Mouse (Mus musculus) embryonic facial prominence, embryonic 11.5 days (tissue): ENCODE data around the gene Gm7945. TPM values are rescaled to one million over a fixed set of nuclear protein-coding genes. Genes with fewer than 3 reads are reported as not detected.
A peak's percentile ranks its signal among the peaks of the same experiment; 100 is the strongest.
"Not testable (repeated sequence)": the region's sequence is repeated elsewhere in the genome, so short reads cannot be mapped to it uniquely, and the experiment has no call there.

Experiments used
- ATAC-seq: fragments of 200-750 bp; cut with Nextera tagmentation; replicated peaks from 2 replicates; pipeline ENCODE4 v1.8.0; 2017; ENCODE audit warnings: low read depth; ENCODE audit not compliant: insufficient number of reproducible peaks, low FRiP score, low TSS enrichment
- DNase-seq: peaks from one replicate; pipeline ENCODE4 v3.0.0-alpha.2; 2015; ENCODE audit warnings: low spot score
- H3K27ac ChIP-seq: fragments of 300-500 bp; sonication (generic); replicated peaks from 2 replicates; pipeline ENCODE4 v1.5.1; 2014; ENCODE audit warnings: mild to moderate bottlenecking, low read depth, low read length, control low read depth
- H3K27me3 ChIP-seq: fragments of 300-500 bp; sonication (generic); 2 replicates; pipeline ENCODE4 v1.6.1; 2014; ENCODE audit warnings: mild to moderate bottlenecking, low read length, moderate library complexity, mixed read lengths; ENCODE audit not compliant: control insufficient read depth, insufficient read depth
- H3K36me3 ChIP-seq: fragments of 300-500 bp; sonication (generic); replicated peaks from 2 replicates; pipeline ENCODE4 v1.6.1; 2014; ENCODE audit warnings: low read depth, mild to moderate bottlenecking, low read length, moderate library complexity, mixed read lengths; ENCODE audit not compliant: control insufficient read depth, insufficient read depth
- H3K4me1 ChIP-seq: fragments of 300-500 bp; sonication (generic); 2 replicates; pipeline ENCODE4 v1.6.1; 2014; ENCODE audit warnings: low read length, mixed read lengths; ENCODE audit not compliant: control insufficient read depth, insufficient read depth
- H3K4me2 ChIP-seq: fragments of 300-500 bp; sonication (generic); 2 replicates; pipeline ENCODE4 v1.6.1; 2014; ENCODE audit warnings: low read depth, mild to moderate bottlenecking, control low read depth, low read length, moderate library complexity
- H3K4me3 ChIP-seq: fragments of 300-500 bp; sonication (generic); 2 replicates; pipeline ENCODE4 v1.5.1; 2014; ENCODE audit warnings: low read depth, low read length, control low read depth
- H3K9ac ChIP-seq: fragments of 300-500 bp; sonication (generic); replicated peaks from 2 replicates; pipeline ENCODE4 v1.6.1; 2014; ENCODE audit warnings: mild to moderate bottlenecking, control low read depth, low read length
- H3K9me3 ChIP-seq: fragments of 300-500 bp; sonication (generic); replicated peaks from 2 replicates; pipeline ENCODE4 v1.6.1; 2016; ENCODE audit warnings: mild to moderate bottlenecking, low read length, inconsistent platforms, mixed read lengths; ENCODE audit not compliant: control insufficient read depth
- WGBS: fragments of 180-500 bp; shearing (Covaris S2); extraction: QIAGEN DNeasy Blood & Tissue Kit; methylation state at CpG from one replicate; pipeline ENCODE4 v1.1.7; 2014; 5-methylcytosine and 5-hydroxymethylcytosine counted together
- polyA plus RNA-seq: library from polyadenylated mRNA; unstranded; fragments of >200 nt; fragmentation: Nextera tagmentation; extraction: Ambion mirVana; gene quantifications from 2 replicates; pipeline ENCODE4 v1.2.1, GENCODE M21; 2014

The Gm7945 gene
- not detected in 2 replicates for polyA plus RNA-seq

DNA sequence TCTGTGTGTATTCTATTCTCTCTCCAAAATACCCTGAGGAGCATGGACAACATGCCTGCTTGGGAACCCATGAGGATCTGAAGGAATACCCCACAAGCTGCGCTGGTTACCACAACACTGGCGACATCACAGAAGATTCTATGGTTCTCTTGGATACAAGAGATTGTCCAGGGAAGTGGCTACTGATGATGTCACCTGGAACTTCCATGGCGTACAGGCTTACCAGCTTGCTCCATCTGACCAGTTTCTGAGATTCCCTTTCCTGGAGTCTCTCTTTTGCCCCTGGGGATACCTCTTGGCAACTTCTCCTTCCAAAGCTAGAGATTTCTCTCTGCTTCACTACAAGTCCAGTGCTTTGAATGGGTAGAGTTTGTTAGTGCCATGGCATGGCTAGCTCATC lies at the start of gene Gm7945:
Gene Gm7945, minus strand, starts transcription at position 101 of the 400 bp plus-strand sequence.
- H3K27me3 ChIP-seq, DNase-seq, H3K4me3 ChIP-seq, H3K4me1 ChIP-seq, H3K9ac ChIP-seq, H3K9me3 ChIP-seq, ATAC-seq, H3K4me2 ChIP-seq, H3K36me3 ChIP-seq, H3K27ac ChIP-seq: not testable (repeated sequence)
- no CpG with 5 or more reads among the region's 3 CpGs for WGBS

DNA sequence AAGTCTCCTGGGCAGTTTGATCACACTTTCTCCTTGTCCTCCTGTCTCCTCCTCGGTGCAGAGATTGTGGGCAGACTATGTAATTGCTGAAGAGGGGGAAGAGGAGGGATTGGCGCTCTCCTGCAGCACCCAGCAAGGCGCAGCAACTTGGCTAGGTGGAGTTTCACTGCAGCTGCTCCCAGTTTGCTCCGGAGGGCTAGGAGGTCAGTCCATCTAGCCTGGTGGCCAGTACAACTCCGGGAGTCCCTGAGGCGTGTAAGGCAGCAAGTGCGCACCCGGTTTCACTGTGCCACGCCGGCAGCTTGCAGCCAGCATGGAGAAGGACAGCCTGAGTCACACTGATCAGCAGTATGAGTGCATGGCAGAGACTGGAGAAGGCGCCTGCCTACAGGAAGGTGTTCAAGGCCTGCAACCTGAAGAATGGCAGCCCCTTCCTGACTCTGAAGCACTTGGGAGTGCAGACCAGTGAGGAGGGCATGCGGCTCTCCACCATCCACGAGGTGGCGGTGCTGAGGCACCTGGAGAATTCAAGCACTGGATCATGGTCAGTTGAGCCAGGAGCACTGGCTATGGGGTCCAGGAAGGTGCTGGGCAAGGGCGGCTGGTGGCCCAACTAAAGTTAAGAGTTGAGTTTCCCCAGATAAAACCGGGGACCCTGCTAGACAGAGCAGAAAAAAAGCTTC lies 39.4 kb upstream of the Gm7945 start:
- WGBS = 13% methylated on average over 10 of the region's 16 CpGs

DNA sequence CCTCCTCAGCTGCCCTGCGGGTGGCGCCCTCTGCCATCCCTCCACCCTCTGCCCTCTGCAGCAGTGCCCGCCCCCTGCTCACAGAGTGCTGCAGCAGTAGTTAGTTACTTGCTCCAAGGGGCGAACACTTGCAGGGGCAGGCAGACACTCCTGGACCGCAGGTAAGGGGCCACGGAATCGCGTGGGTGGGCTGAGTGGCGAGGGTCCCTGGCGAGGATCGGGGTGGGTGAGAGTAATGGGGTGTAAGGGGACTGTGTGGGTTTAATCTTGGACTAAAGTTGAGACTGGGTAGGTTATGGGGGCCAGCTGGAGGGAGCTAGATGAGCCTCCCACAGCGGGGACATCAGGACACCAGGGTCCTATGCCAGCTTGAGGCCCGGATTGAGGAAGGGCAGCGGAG lies 38.5 kb upstream of the Gm7945 start:
- 11% methylated on average over 9 of the region's 14 CpGs for WGBS
- not testable (repeated sequence) for H3K27ac ChIP-seq, H3K4me2 ChIP-seq, DNase-seq, ATAC-seq, H3K9me3 ChIP-seq, H3K4me1 ChIP-seq, H3K4me3 ChIP-seq, H3K27me3 ChIP-seq, H3K36me3 ChIP-seq, H3K9ac ChIP-seq

More for the DNA sequence above, 39.4 kb upstream of the Gm7945 start:
- H3K4me3 ChIP-seq, H3K36me3 ChIP-seq, H3K9me3 ChIP-seq, H3K4me2 ChIP-seq, ATAC-seq, H3K27me3 ChIP-seq, H3K27ac ChIP-seq, H3K9ac ChIP-seq, H3K4me1 ChIP-seq: not testable (repeated sequence)
- DNase-seq = peak; percentile 23

DNA sequence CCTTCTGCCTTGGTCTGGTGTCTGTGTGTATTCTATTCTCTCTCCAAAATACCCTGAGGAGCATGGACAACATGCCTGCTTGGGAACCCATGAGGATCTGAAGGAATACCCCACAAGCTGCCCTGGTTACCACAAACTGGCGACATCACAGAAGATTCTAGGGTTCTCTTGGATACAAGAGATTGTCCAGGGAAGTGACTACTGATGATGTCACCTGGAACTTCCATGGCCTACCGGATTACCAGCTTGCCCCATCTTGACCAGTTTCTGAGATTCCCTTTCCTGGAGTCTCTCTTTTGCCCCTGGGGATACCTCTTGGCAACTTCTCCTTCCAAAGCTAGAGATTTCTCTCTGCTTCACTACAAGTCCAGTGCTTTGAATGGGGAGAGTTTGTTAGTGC lies 22.0 kb upstream of the Gm7945 start, which contains the start of gene Gm6482:
Gene Gm6482, minus strand, starts transcription at position 101 of the 400 bp plus-strand sequence.
- H3K27ac ChIP-seq, H3K9me3 ChIP-seq, H3K4me3 ChIP-seq, DNase-seq, H3K4me2 ChIP-seq, H3K4me1 ChIP-seq, ATAC-seq, H3K36me3 ChIP-seq, H3K9ac ChIP-seq, H3K27me3 ChIP-seq: not testable (repeated sequence)
- no CpG with 5 or more reads among the region's 2 CpGs for WGBS

DNA sequence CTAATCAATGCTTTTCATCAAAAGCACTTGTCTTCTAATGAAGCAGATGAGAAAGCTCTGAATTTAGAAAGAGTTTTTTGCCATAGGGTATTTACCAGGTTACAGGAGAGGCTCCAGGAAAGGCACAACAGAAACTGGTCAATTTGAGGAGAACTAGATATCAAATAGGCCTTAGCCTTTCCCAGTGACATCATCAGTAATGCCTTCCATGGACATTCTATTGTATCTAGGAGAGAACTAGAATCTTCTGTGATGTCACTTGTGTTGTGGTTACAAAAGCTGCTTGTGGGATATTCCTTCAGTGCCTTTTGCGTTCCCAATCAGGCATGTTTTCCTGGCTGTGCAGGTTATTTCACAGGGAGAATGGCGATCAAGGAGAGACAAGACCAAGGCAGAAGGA lies 37.9 kb downstream of the Gm7945 start, which contains the start of gene Gm5798:
Gene Gm5798, plus strand, starts transcription at position 301 of the 400 bp plus-strand sequence.
- not testable (repeated sequence) for H3K4me3 ChIP-seq, DNase-seq, ATAC-seq, H3K9ac ChIP-seq, H3K36me3 ChIP-seq, H3K27ac ChIP-seq, H3K4me1 ChIP-seq, H3K9me3 ChIP-seq, H3K27me3 ChIP-seq, H3K4me2 ChIP-seq
- 76% methylated on average over 2 of the region's 2 CpGs for WGBS

Other genes with a start within 250 kb of the Gm7945 start
- not detected in 2 replicates for gene Mbl1, start 234.9 kb downstream of the Gm7945 start, polyA plus RNA-seq
- gene Sftpd, start 201.2 kb downstream of the Gm7945 start, polyA plus RNA-seq = not detected in 2 replicates
- 0.11 TPM in 2 replicates for gene Gm2832, start 107.6 kb downstream of the Gm7945 start, polyA plus RNA-seq
- not detected in 2 replicates for gene Gm5798, start 37.8 kb downstream of the Gm7945 start, polyA plus RNA-seq
- gene Gm6482, start 21.9 kb upstream of the Gm7945 start, polyA plus RNA-seq = not detected in 2 replicates
- gene Gm7954, start 67.1 kb upstream of the Gm7945 start, polyA plus RNA-seq = not detected in 2 replicates
- not detected in 2 replicates for gene Gm3486, start 103.1 kb upstream of the Gm7945 start, polyA plus RNA-seq
- gene Gm7970, start 169.2 kb upstream of the Gm7945 start, polyA plus RNA-seq = not detected in 2 replicates
- not detected in 2 replicates for gene 1700049E17Rik2, start 186.8 kb upstream of the Gm7945 start, polyA plus RNA-seq
- not detected in 2 replicates for gene Gm3072, start 238.2 kb upstream of the Gm7945 start, polyA plus RNA-seq